Mouse (Mus musculus) hindbrain, embryonic 16.5 days (tissue): ENCODE results near the gene Hira. TPM values are rescaled to one million over a fixed set of nuclear protein-coding genes. Genes with fewer than 3 reads are reported as not detected.
"Not testable (repeated sequence)": the region's sequence is repeated elsewhere in the genome, so short reads cannot be mapped to it uniquely, and the experiment has no call there.

Source experiments
- ATAC-seq: fragments of 200-750 bp; cut with Nextera tagmentation; 2 replicates; pipeline ENCODE4 v1.8.0; 2017; ENCODE audit warnings: moderate TSS enrichment, moderate library complexity
- H3K27ac ChIP-seq: fragments of 300-500 bp; sonication (generic); 2 replicates; pipeline ENCODE4 v1.5.1; 2014; ENCODE audit warnings: low read depth, mild to moderate bottlenecking, control low read depth, low read length, moderate library complexity
- H3K27me3 ChIP-seq: fragments of 300-500 bp; sonication (generic); replicated peaks from 2 replicates; pipeline ENCODE4 v1.6.1; 2014; ENCODE audit warnings: low read length; ENCODE audit not compliant: control insufficient read depth, insufficient read depth
- H3K36me3 ChIP-seq: fragments of 300-500 bp; sonication (generic); 2 replicates; pipeline ENCODE4 v1.6.1; 2014; ENCODE audit warnings: mild to moderate bottlenecking, low read length, moderate library complexity, mixed read lengths; ENCODE audit not compliant: control insufficient read depth, insufficient read depth
- H3K4me1 ChIP-seq: fragments of 300-500 bp; sonication (generic); 2 replicates; pipeline ENCODE4 v1.6.1; 2014; ENCODE audit warnings: low read depth, low read length; ENCODE audit not compliant: control insufficient read depth, insufficient read depth
- H3K4me2 ChIP-seq: fragments of 300-500 bp; sonication (generic); 2 replicates; pipeline ENCODE4 v1.6.1; 2014; ENCODE audit warnings: mild to moderate bottlenecking, low read length, control low read depth, moderate library complexity
- H3K4me3 ChIP-seq: fragments of 300-500 bp; sonication (generic); 2 replicates; pipeline ENCODE4 v1.5.1; 2014; ENCODE audit warnings: mild to moderate bottlenecking, low read length, control low read depth, moderate library complexity
- H3K9ac ChIP-seq: fragments of 300-500 bp; sonication (generic); 2 replicates; pipeline ENCODE4 v1.6.1; 2014; ENCODE audit warnings: low read depth, mild to moderate bottlenecking, control low read depth, low read length, moderate library complexity
- H3K9me3 ChIP-seq: fragments of 300-500 bp; sonication (generic); 2 replicates; pipeline ENCODE4 v1.6.1; 2014; ENCODE audit warnings: mild to moderate bottlenecking, low read length, moderate library complexity; ENCODE audit not compliant: control insufficient read depth
- WGBS: fragments of 180-500 bp; shearing (Covaris S2); extraction: QIAGEN DNeasy Blood & Tissue Kit; methylation state at CpG from one replicate; pipeline ENCODE4 v1.1.7; 2014; 5-methylcytosine and 5-hydroxymethylcytosine counted together
- polyA plus RNA-seq: library from polyadenylated mRNA; unstranded; fragments of >200 nt; fragmentation: Nextera tagmentation; extraction: Ambion mirVana; gene quantifications from 2 replicates; pipeline ENCODE4 v1.2.1, GENCODE M21; 2015

Hira gene
- polyA plus RNA-seq, 1 experiment from 2014 or later: 13.4 TPM

- Histone ChIP-seq H3K4me1 (no peaks in the 10 kb centered on the region), H3K36me3 (no peaks in the 10 kb centered on the region), H3K4me2 (no peak overlapping the region), H3K9me3 (no peaks in the 10 kb centered on the region), H3K9ac (no peak overlapping the region), H3K4me3 (no peak overlapping the region), H3K27ac (no peak overlapping the region), H3K27me3 (no peaks in the 10 kb centered on the region)
- ATAC-seq: no peak
- whole genome bisulfite sequencing: 90% methylated on average over 5 of the region's 5 CpGs
Measured at GRCm38 (mm10) chr16:18986860-18987259, 110.0 kb downstream of the Hira start.

DNA sequence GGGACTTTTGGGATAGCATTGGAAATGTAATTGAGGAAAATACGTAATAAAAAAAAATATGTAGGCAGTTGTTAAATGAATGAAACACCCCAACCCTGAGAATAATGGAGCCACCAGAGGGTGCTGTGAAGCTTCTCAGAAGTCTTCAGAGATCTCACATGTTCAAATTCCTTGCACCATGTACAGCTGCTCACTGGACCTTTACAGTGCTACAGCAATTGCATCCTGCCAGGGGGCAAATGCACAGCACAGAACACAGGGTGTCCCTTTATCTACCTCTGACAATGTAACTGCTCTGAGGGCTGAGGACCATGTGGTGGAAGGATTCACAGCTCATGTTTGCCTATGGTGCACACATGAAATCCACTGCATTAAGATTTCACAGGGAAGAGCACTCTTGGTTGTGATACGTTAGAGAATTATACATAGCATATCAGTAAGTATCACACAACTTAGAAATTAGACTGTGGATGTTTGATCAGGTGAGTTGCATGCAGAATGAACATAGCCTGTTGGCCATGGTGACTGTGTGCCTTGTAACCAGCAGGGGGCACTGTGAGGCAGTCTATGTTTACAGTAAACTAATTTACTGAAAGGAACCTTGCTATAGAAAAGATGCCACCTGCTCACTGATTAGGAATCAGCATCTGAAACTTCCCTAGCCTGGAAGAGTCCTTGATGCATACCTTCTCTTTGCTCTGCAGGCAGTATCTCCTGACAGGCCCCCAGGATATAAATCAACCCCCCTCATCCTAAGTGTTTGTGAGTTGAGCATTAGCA lies 126.0 kb downstream of the Hira start:
- not testable (repeated sequence) for H3K9me3 ChIP-seq, H3K27ac ChIP-seq, H3K27me3 ChIP-seq, H3K4me3 ChIP-seq, H3K4me1 ChIP-seq, ATAC-seq, H3K36me3 ChIP-seq, H3K9ac ChIP-seq, H3K4me2 ChIP-seq
- WGBS: 52% methylated on average over 2 of the region's 2 CpGs

- H3K4me2 ChIP-seq: no peak overlapping the region
- 76% methylated on average over 1 of the region's 1 CpGs for WGBS
- ATAC-seq: no peak
Measured at GRCm38 (mm10) chr16:19003757-19004156, 126.9 kb downstream of the Hira start.

GRCm38 (mm10) chr16:19005298-19005697 lies 128.5 kb downstream of the Hira start:
- H3K36me3 ChIP-seq: no peaks in the 10 kb centered on the region
- no peaks in the 10 kb centered on the region for H3K27me3 ChIP-seq
- no peaks in the 10 kb centered on the region for H3K9me3 ChIP-seq
- no peak overlapping the region for H3K27ac ChIP-seq
- no peaks in the 10 kb centered on the region for H3K4me1 ChIP-seq
- no peak overlapping the region for H3K4me3 ChIP-seq
- ATAC-seq: no peak
- H3K9ac ChIP-seq: no peak overlapping the region
- no peak overlapping the region for H3K4me2 ChIP-seq
- 77% methylated on average over 3 of the region's 3 CpGs for WGBS

More at GRCm38 (mm10) chr16:19003757-19004156, 126.9 kb downstream of the Hira start:
- H3K36me3 ChIP-seq: no peaks in the 10 kb centered on the region
- no peak overlapping the region for H3K9ac ChIP-seq
- no peaks in the 10 kb centered on the region for H3K4me1 ChIP-seq
- no peak overlapping the region for H3K4me3 ChIP-seq
- H3K27ac ChIP-seq: no peak overlapping the region
- H3K27me3 ChIP-seq: no peaks in the 10 kb centered on the region
- H3K9me3 ChIP-seq: no peaks in the 10 kb centered on the region

- Histone ChIP-seq H3K27me3 (no peaks in the 10 kb centered on the region), H3K4me3 (no peak overlapping the region), H3K4me2 (no peak overlapping the region), H3K4me1 (no peaks in the 10 kb centered on the region), H3K36me3 (no peaks in the 10 kb centered on the region), H3K9me3 (no peaks in the 10 kb centered on the region), H3K27ac (no peak overlapping the region), H3K9ac (no peak overlapping the region)
- 79% methylated on average over 1 of the region's 1 CpGs for WGBS
- ATAC-seq: no peak
Measured at GRCm38 (mm10) chr16:19006715-19007114, 129.9 kb downstream of the Hira start.

DNA sequence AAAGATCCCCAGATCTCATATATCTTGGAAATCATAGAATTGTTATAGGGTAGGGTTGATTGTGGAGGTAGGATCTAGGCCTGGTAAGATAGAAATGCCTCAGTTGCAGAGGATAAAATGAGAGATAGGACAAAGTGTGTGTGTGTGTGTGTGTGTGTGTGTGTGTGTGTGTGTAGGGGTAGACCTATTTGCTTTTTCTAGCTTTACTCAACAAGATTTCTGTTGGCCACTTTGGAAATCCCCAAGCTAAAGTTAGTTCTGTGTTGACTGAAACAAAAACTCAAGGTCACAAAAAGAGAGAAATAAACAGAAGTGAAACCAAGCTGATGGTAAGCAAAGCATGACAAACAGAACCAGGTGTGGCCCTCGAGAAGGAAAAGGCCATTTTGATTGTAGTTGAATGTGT lies 130.4 kb downstream of the Hira start:
- not testable (repeated sequence) for H3K27me3 ChIP-seq, H3K4me3 ChIP-seq, H3K9me3 ChIP-seq, H3K4me2 ChIP-seq, H3K9ac ChIP-seq, ATAC-seq, H3K36me3 ChIP-seq, H3K4me1 ChIP-seq, H3K27ac ChIP-seq
- WGBS: 65% methylated on average over 1 of the region's 1 CpGs

- ATAC-seq: no peak
- no peak overlapping the region for H3K4me2 ChIP-seq
- H3K36me3 ChIP-seq: no peaks in the 10 kb centered on the region
- 59% methylated on average over 2 of the region's 2 CpGs for WGBS
- H3K9ac ChIP-seq: no peak overlapping the region
- H3K27me3 ChIP-seq: no peaks in the 10 kb centered on the region
- no peak overlapping the region for H3K4me3 ChIP-seq
- no peaks in the 10 kb centered on the region for H3K4me1 ChIP-seq
- H3K9me3 ChIP-seq: no peaks in the 10 kb centered on the region
- no peak overlapping the region for H3K27ac ChIP-seq
Measured at GRCm38 (mm10) chr16:19010710-19011109, 133.9 kb downstream of the Hira start.

GRCm38 (mm10) chr16:19013550-19013949 lies 136.7 kb downstream of the Hira start:
- Histone ChIP-seq H3K4me3 (no peak overlapping the region), H3K9ac (no peak overlapping the region), H3K27me3 (no peaks in the 10 kb centered on the region), H3K27ac (no peak overlapping the region), H3K9me3 (peaks cover 2% of the 10 kb centered on the region; the same call in 1 of the 2 replicates), H3K4me2 (no peak overlapping the region), H3K4me1 (no peaks in the 10 kb centered on the region), H3K36me3 (no peaks in the 10 kb centered on the region)
- no peak for ATAC-seq
- 84% methylated on average over 1 of the region's 1 CpGs for WGBS

DNA sequence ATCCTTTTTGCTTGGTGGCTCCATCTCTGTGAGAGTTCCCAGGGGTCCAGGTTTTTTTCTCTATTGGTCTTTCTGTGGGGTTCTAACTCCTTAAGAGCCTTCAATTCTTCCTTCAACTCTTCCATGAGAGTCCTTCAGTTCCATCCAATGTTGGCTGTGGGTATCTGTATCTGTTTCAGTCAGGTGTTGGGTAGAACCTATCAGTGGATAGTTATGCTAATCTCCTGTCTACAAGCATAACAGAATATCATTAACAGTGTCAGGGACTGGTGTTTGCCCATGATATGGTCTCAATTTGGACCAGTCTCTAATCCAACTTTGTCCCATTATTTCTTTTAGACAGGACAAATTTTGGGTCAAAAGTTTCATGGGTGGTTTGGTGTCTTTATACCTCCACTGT lies 137.8 kb downstream of the Hira start:
- Histone ChIP-seq H3K27me3 (no peaks in the 10 kb centered on the region), H3K4me1 (no peaks in the 10 kb centered on the region)

More for the DNA sequence above, 137.8 kb downstream of the Hira start:
- peaks cover 2% of the 10 kb centered on the region for H3K9me3 ChIP-seq
- no peak overlapping the region for H3K27ac ChIP-seq
- no peaks in the 10 kb centered on the region for H3K36me3 ChIP-seq
- H3K4me3 ChIP-seq: no peak overlapping the region
- no peak for ATAC-seq
- no peak overlapping the region for H3K4me2 ChIP-seq
- H3K9ac ChIP-seq: no peak overlapping the region
